Mouse (Mus musculus): ENCODE measurements around the gene S100a11. TPM values are rescaled to one million over a fixed set of nuclear protein-coding genes. Genes with fewer than 3 reads are reported as not detected.
"Not testable (repeated sequence)": the region's sequence is repeated elsewhere in the genome, so short reads cannot be mapped to it uniquely, and the experiment has no call there.

Gene S100a11
- polyA plus RNA-seq (2015; fragmentation: Nextera tagmentation; extraction: Ambion mirVana): 1,981 and 2,196 TPM in 2 replicates

DNA sequence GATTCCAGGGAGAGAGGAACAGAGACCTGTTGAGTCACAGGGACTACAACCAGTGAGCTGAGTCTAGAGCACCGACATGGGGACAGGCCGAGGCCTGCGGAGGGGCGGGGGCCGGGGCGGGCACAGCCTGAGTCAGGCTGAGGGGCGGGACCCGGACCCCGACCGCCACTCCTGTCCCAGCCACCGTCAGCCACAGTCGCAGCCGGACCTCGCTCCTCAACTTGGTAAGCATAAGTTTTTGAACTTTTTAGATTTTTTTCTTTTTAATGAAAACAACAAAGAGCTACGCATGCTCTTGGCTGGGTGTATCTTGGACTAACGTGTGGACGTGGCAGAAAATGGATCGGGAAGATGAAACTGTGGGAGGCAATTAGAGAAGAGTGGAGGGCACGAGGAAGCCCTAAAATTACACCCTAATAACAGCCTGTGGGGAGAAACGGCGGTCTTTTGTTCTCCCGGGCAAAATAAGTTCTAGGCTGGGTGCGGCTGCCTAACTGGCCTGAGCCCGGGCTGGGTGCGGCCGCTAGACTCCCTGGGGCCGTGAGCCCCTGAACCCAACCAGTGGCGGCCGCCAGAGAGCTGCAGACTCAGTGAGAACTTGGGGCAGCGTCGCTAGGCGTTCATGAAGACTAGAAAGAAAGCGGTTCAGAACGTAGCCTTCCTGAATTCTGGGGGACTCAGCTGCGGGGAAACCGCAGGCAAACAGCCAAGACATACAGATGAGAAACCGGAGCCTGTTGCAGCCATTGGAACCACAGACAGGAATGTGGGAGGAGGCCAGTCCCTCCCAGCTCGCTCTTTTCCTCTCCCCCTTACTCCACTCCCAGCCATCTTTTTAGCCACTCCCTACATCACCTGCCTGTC, at the start of gene S100a11:
S100a11 (plus strand) TSS at position 159 of the 864 bp plus-strand sequence.
- Histone ChIP-seq H3K4me1 (peaks cover 23% of the 10 kb centered on the region), H3K36me3 (peaks cover 9% of the 10 kb centered on the region; the same call in 1 of the 2 replicates), H3K4me2 (peak within 1 kb of the TSS; percentile 47), H3K27ac (peak within 1 kb of the TSS; percentile 97), H3K27me3 (no peaks in the 10 kb centered on the region), H3K4me3 (peak within 1 kb of the TSS; percentile 73), H3K9me3 (no peaks in the 10 kb centered on the region), H3K9ac (peak within 1 kb of the TSS; percentile 70)
- under 1% methylated on average over 38 of the region's 38 CpGs for WGBS
- peak; percentile 88 for ATAC-seq (ENCODE audit: insufficient number of reproducible peaks, low FRiP score, low TSS enrichment, low read depth)

DNA sequence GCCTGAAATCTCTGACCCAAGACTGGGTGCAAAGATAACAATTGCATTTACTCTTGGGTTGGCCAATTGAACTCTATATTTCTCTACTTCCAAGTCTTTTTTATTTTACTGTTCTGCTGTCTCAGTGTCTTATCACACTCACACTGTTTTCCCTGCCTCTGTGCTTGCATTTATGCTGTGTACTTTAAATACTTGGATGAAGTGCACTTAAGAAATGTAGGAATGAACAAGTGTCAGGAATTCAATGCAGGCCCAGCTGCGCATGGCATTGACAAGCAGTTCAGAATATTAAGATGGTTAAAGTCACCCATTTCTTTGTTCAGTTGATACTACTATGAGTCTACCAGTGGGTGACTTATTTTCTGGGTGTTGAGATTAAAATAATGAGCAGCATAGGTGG, 40.2 kb upstream of the S100a11 start:
- no peak for ATAC-seq (ENCODE audit: insufficient number of reproducible peaks, low FRiP score, low TSS enrichment, low read depth)
- Histone ChIP-seq H3K9ac (no peak overlapping the region), H3K9me3 (no peaks in the 10 kb centered on the region), H3K4me3 (no peak overlapping the region), H3K4me2 (no peak overlapping the region), H3K36me3 (no peaks in the 10 kb centered on the region), H3K27ac (no peak overlapping the region), H3K4me1 (no peaks in the 10 kb centered on the region), H3K27me3 (no peaks in the 10 kb centered on the region)
- 95% methylated on average over 1 of the region's 1 CpGs for WGBS

DNA sequence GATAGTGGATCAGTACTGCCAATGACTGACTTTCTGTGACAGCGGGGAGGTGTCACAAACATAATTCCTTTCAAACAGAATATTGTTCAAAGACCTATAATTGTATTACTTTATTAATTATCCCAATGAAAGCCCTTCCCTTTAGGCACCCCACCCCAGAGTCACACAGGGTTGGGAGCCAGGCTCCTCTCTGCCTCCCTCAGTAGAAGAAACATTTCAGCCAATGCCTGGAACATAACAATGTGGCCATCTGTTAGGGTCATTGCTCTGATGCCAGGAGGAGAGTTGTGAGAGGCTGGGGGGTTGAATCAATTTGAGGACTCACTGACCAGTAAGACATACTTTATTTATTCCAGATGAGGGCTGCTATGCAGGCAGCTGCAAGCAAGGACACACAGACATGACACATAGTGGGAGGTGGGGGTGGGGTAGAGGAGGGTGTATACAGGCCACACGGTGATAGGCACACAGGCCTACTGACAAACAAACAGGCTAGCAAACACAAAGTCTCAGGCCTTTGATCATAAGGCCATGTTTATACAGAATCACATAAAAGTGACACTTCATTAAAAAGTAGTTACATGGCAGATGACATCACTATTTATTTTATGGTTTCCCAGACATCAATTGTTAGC, 38.2 kb upstream of the S100a11 start:
- Histone ChIP-seq H3K27ac (no peak overlapping the region), H3K4me2 (no peak overlapping the region), H3K36me3 (no peaks in the 10 kb centered on the region), H3K9me3 (no peaks in the 10 kb centered on the region), H3K9ac (no peak overlapping the region), H3K4me3 (no peak overlapping the region), H3K27me3 (no peaks in the 10 kb centered on the region), H3K4me1 (no peaks in the 10 kb centered on the region)
- no peak for ATAC-seq (ENCODE audit: insufficient number of reproducible peaks, low FRiP score, low TSS enrichment, low read depth)
- WGBS: 54% methylated on average over 2 of the region's 2 CpGs

DNA sequence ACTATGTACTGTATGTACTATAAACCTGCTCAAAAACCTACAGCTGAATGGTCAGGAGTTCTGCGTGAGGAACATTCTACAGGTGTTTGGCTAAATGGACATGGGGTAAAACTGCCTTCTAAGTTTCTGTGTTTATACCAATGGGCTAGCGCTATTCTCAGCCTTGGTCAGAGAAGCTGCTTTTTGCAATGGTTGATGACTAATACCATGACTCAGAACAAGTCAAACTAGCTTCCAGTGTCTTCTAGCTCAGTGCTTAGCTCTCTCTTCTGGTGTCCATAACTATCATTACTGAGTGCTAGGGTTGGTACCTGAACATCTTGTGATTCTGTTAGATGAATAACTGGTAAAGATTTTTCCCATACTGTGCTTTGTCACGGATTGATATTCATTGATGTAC, 34.7 kb upstream of the S100a11 start:
- WGBS: 80% methylated on average over 3 of the region's 3 CpGs
- no peak for ATAC-seq (ENCODE audit: insufficient number of reproducible peaks, low FRiP score, low TSS enrichment, low read depth)

DNA sequence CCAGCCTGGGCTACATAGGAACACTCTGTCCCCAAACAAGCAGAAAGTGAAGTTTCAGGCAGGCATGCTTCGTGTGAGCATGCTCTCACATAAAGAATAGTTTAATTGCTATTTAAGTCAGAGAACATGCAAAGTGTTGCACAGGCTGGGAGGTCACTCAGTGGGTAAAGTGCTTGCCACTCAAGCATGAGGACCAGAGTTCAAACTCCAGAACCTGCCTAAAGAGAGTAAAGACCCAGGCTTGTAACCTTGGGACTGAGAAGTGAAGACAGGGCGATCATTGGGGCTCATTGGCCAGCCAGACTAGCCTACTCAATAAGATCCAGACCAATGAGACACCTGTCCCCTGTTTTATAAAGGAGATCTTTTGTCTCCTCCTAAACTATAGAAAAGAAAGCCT, 31.7 kb upstream of the S100a11 start:
- no peaks in the 10 kb centered on the region for H3K27me3 ChIP-seq

More for the DNA sequence above, 34.7 kb upstream of the S100a11 start:
- Histone ChIP-seq H3K9me3 (no peaks in the 10 kb centered on the region), H3K9ac (no peak overlapping the region), H3K4me1 (no peaks in the 10 kb centered on the region), H3K4me2 (no peak overlapping the region), H3K27me3 (no peaks in the 10 kb centered on the region), H3K4me3 (no peak overlapping the region), H3K36me3 (no peaks in the 10 kb centered on the region), H3K27ac (no peak overlapping the region)

DNA sequence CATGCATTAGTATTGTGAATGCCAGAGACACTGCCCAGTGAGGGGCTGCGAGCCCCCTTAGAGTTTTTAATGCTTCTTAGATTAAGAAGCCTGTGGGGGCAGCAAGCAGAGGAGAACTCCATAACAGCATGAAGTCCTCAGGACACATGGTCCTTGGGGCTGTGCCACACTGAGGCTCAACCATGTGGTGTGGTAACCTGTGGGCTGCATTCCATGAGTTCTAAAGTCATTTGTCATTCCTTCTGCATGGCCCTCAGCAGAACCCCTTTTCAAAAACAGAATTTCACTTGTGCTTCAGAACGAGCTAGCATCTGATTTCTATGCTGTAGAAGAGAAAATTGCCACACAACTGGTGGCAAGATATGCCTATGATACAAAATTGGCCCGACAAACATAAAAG, 28.1 kb upstream of the S100a11 start:
- Histone ChIP-seq H3K9me3 (no peaks in the 10 kb centered on the region), H3K27ac (no peak overlapping the region), H3K4me1 (no peaks in the 10 kb centered on the region), H3K4me3 (no peak overlapping the region), H3K27me3 (no peaks in the 10 kb centered on the region), H3K4me2 (no peak overlapping the region), H3K9ac (no peak overlapping the region), H3K36me3 (no peaks in the 10 kb centered on the region)
- ATAC-seq (ENCODE audit: insufficient number of reproducible peaks, low FRiP score, low TSS enrichment, low read depth): no peak
- WGBS: 72% methylated on average over 3 of the region's 3 CpGs

More for the DNA sequence above, 31.7 kb upstream of the S100a11 start:
- Histone ChIP-seq H3K36me3 (no peaks in the 10 kb centered on the region), H3K4me2 (no peak overlapping the region), H3K27ac (no peak overlapping the region), H3K9ac (no peak overlapping the region), H3K4me1 (no peaks in the 10 kb centered on the region), H3K4me3 (no peak overlapping the region), H3K9me3 (no peaks in the 10 kb centered on the region)
- ATAC-seq (ENCODE audit: insufficient number of reproducible peaks, low FRiP score, low TSS enrichment, low read depth): no peak
- 76% methylated on average over 2 of the region's 2 CpGs for WGBS

DNA sequence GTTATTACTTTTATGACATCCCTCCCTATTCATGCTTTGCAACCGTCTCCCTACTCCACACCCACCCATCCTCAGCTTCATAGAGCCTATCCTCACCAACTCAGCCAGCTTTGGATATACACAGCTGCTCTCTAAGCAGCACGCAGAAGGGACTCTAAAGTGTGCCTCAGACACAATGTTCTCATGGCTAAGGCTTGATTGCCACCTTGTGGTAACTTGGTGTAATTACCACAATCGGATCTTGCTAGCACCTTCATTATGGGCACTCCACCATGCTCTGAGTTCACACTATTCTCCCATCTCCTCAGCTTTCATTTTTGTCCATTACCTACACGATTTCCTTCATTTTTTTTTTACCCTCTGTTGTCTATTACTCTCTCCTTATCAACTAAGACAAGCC, 26.3 kb upstream of the S100a11 start:
- Histone ChIP-seq H3K4me3 (no peak overlapping the region), H3K4me2 (no peak overlapping the region), H3K9me3 (no peaks in the 10 kb centered on the region), H3K27ac (no peak overlapping the region), H3K27me3 (no peaks in the 10 kb centered on the region), H3K4me1 (no peaks in the 10 kb centered on the region), H3K36me3 (no peaks in the 10 kb centered on the region), H3K9ac (no peak overlapping the region)
- WGBS: 0% methylated on average over 4 of the region's 4 CpGs
- ATAC-seq (ENCODE audit: insufficient number of reproducible peaks, low FRiP score, low TSS enrichment, low read depth): no peak

DNA sequence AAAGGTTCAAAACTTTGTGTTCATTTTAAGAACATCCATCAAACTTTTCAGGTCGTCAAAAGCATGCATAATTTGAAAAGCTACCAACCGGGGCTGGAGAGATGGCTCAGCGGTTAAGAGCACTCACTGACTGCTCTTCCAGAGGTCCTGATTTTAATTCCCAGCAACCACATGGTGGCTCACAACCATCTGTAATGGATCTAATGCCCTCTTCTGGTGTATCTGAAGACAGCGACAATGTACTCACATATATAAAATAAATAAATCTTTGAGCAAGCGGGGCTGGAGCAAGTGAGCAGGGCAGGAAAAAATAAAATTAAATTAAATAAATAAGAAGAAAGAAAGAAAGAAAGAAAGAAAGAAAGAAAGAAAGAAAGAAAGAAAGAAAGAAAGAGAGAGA, 25.5 kb upstream of the S100a11 start:
- not testable (repeated sequence) for H3K4me2 ChIP-seq, H3K9me3 ChIP-seq, H3K27ac ChIP-seq

DNA sequence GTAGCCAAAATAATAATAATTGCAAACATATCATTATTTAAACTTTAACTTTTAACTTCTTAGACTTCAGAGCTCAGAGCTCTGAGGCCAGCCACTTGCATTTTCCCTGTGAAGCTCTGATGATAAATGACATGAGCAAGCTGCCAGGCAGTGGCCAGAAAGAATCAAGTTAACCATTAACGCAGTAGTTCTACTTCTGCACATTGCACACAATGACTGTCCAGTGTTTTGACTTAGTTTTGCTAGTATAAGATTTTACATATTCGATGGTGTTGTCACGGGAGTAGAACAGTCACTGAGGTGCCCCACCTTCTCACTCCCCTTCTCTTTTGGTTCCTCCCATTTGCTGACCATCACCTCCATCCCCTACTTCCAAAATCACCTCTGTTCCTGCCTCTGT, 23.2 kb upstream of the S100a11 start:
- 83% methylated on average over 3 of the region's 3 CpGs for WGBS
- H3K27ac ChIP-seq: no peak overlapping the region
- no peak overlapping the region for H3K4me2 ChIP-seq
- no peaks in the 10 kb centered on the region for H3K36me3 ChIP-seq
- no peak for ATAC-seq (ENCODE audit: insufficient number of reproducible peaks, low FRiP score, low TSS enrichment, low read depth)
- no peaks in the 10 kb centered on the region for H3K9me3 ChIP-seq
- no peak overlapping the region for H3K9ac ChIP-seq
- H3K4me1 ChIP-seq: no peaks in the 10 kb centered on the region
- no peak overlapping the region for H3K4me3 ChIP-seq
- no peaks in the 10 kb centered on the region for H3K27me3 ChIP-seq

More for the DNA sequence above, 25.5 kb upstream of the S100a11 start:
- not testable (repeated sequence) for H3K9ac ChIP-seq; H3K27me3 ChIP-seq; H3K4me3 ChIP-seq; ATAC-seq (ENCODE audit: insufficient number of reproducible peaks, low FRiP score, low TSS enrichment, low read depth); H3K36me3 ChIP-seq; H3K4me1 ChIP-seq
- 29% methylated on average over 5 of the region's 5 CpGs for WGBS

DNA sequence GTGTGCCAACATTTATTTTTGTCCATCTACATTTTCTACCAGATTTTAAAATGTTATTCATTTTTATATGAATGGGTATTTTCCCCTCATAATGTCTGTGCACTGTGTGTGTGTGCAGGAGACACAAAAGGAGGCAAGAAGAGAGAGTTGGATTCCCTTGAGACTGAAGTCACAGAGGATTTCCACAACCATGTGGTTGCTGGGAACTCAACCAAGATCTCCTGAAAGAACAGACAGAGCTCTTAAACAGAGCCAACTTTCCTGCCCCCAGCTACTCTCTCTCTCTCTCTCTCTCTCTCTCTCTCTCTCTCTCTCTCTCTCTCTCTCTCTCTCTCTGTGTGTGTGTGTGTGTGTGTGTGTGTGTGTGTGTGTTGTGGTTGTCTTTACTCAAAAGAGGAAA, 21.2 kb upstream of the S100a11 start:
- Histone ChIP-seq H3K4me3 (no peak overlapping the region), H3K36me3 (no peaks in the 10 kb centered on the region), H3K4me1 (no peaks in the 10 kb centered on the region), H3K9me3 (no peaks in the 10 kb centered on the region), H3K27ac (no peak overlapping the region), H3K27me3 (no peaks in the 10 kb centered on the region), H3K9ac (no peak overlapping the region), H3K4me2 (no peak overlapping the region)
- no peak for ATAC-seq (ENCODE audit: insufficient number of reproducible peaks, low FRiP score, low TSS enrichment, low read depth)

DNA sequence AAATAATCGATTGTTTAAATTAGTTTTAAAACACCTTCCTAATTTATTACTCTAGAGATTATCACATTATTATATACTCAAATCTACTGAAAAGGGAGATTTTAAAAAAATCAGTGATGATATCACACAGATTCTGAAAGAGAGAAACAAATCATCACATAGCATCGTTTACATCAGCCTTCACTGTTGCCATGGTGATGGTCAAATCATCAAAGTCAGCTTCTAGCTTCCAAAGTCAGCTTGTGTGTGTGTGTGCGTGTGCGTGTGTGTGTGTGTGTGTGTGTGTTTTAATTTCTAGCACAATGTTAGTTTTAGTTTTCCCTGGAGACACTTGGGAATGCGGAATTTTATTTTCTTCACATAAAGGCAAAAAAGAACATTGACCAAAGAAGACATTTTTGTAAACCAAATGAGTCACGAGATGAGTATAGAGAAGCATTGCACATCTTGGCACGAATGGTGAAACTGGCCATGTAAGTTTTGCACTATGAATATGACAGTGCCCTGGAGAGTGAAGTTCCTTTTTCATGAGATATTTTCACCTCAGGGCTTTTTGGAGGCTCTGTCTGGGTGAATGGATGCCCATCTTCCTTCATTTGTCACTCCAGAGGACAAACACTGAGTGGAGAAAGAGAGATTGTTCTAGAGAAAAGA, 15.6 kb upstream of the S100a11 start:
- Histone ChIP-seq H3K36me3 (no peaks in the 10 kb centered on the region), H3K27ac (no peak overlapping the region), H3K27me3 (no peaks in the 10 kb centered on the region), H3K4me3 (no peak overlapping the region), H3K9me3 (no peaks in the 10 kb centered on the region), H3K4me2 (no peak overlapping the region), H3K4me1 (no peaks in the 10 kb centered on the region; the same call in 1 of the 2 replicates), H3K9ac (no peak overlapping the region)
- 78% methylated on average over 7 of the region's 7 CpGs for WGBS
- ATAC-seq (ENCODE audit: insufficient number of reproducible peaks, low FRiP score, low TSS enrichment, low read depth): no peak

Measured in limb, embryonic 15.5 days (tissue).